Mouse (Mus musculus) cortical plate, adult 2 months (tissue): ENCODE data around the gene Plpp1.

Experiments used
- CTCF ChIP-seq: fragments of 200-500 bp; IDR thresholded peaks from 2 replicates; pipeline ENCODE4 v1.5.1; 2011; ENCODE audit warnings: mild to moderate bottlenecking, control low read depth, low read length; ENCODE audit not compliant: insufficient read depth; ENCODE audit errors: extremely low read depth
- POLR2A ChIP-seq: fragments of 200-500 bp; IDR thresholded peaks from 2 replicates; pipeline ENCODE4 v1.6.1; 2011; ENCODE audit warnings: mild to moderate bottlenecking, low read length, control low read depth; ENCODE audit not compliant: insufficient read depth; ENCODE audit errors: extremely low read depth

GRCm38 (mm10) chr13:112862978-112863677, 62.5 kb downstream of the Plpp1 start:
- TF ChIP-seq CTCF (no peak), POLR2A (no peak)
